Mouse (Mus musculus): ENCODE results near the gene Aarsd1.
"Not testable (repeated sequence)": the region's sequence is repeated elsewhere in the genome, so short reads cannot be mapped to it uniquely, and the experiment has no call there.

Gene Aarsd1

GRCm38 (mm10) chr11:101381817-101382216 is 35.6 kb downstream of the Aarsd1 start:
- no peak for DNase-seq (ENCODE audit: low read depth in 2 of 2, low spot score in 2 of 2)

- DNase-seq (ENCODE audit: low read depth in 2 of 2, low spot score in 2 of 2): no peak
These were observed 38.5 kb downstream of the Aarsd1 start for GRCm38 (mm10) chr11:101378926-101379325.

GRCm38 (mm10) chr11:101378196-101378595 is 39.2 kb downstream of the Aarsd1 start:
- not testable (repeated sequence) for DNase-seq (ENCODE audit: low read depth in 2 of 2, low spot score in 2 of 2)

- no peak for DNase-seq (ENCODE audit: low read depth in 2 of 2, low spot score in 2 of 2)
These were observed 42.9 kb downstream of the Aarsd1 start for GRCm38 (mm10) chr11:101374421-101374938.

- no peak for DNase-seq (ENCODE audit: low read depth in 2 of 2, low spot score in 2 of 2)
These were observed 47.3 kb downstream of the Aarsd1 start for GRCm38 (mm10) chr11:101370141-101370540.

GRCm38 (mm10) chr11:101367326-101367935 is 50.0 kb downstream of the Aarsd1 start, which contains the start of gene G6pc:
G6pc (plus strand) TSS chr11:101367561.
- DNase-seq (ENCODE audit: low read depth in 2 of 2, low spot score in 2 of 2): no peak

- no peak for DNase-seq (ENCODE audit: low read depth in 2 of 2, low spot score in 2 of 2)
These were observed 52.9 kb downstream of the Aarsd1 start for GRCm38 (mm10) chr11:101364531-101364931.

GRCm38 (mm10) chr11:101360651-101361113 is 56.7 kb downstream of the Aarsd1 start:
- DNase-seq (ENCODE audit: low read depth in 2 of 2, low spot score in 2 of 2): peak in 1 of 2 experiments; percentile 23

- DNase-seq (ENCODE audit: low read depth in 2 of 2, low spot score in 2 of 2): no peak
These were observed 57.6 kb downstream of the Aarsd1 start for GRCm38 (mm10) chr11:101359776-101360175.

GRCm38 (mm10) chr11:101357505-101358182 is 59.8 kb downstream of the Aarsd1 start:
- peak in 1 of 2 experiments; percentile 16 for DNase-seq (ENCODE audit: low read depth in 2 of 2, low spot score in 2 of 2)

Data from CD8-positive naive resting alpha-beta T cell, adult 2 months (primary cell).